Mouse (Mus musculus) midbrain, embryonic 16.5 days (tissue): ENCODE results near the gene Il12rb1. TPM values are rescaled to one million over a fixed set of nuclear protein-coding genes. Genes with fewer than 3 reads are reported as not detected.

Source experiments
- ATAC-seq: fragments of 200-750 bp; cut with Nextera tagmentation; 2 replicates; pipeline ENCODE4 v1.8.0; 2017; ENCODE audit warnings: moderate TSS enrichment
- H3K27ac ChIP-seq: fragments of 300-500 bp; sonication (generic); 2 replicates; pipeline ENCODE4 v1.5.1; 2014; ENCODE audit warnings: mild to moderate bottlenecking, low read length, mixed read lengths
- H3K27me3 ChIP-seq: fragments of 300-500 bp; sonication (generic); 2 replicates; pipeline ENCODE4 v1.6.1; 2014; ENCODE audit warnings: low read depth, low read length, mixed read lengths; ENCODE audit not compliant: control insufficient read depth, insufficient read depth
- H3K36me3 ChIP-seq: fragments of 300-500 bp; sonication (generic); 2 replicates; pipeline ENCODE4 v1.6.1; 2014; ENCODE audit warnings: mild to moderate bottlenecking, low read length, moderate library complexity, mixed read lengths; ENCODE audit not compliant: control insufficient read depth, insufficient read depth
- H3K4me1 ChIP-seq: fragments of 300-500 bp; sonication (generic); 2 replicates; pipeline ENCODE4 v1.6.1; 2014; ENCODE audit warnings: mild to moderate bottlenecking, low read length, mixed read lengths; ENCODE audit not compliant: control insufficient read depth, insufficient read depth
- H3K4me2 ChIP-seq: fragments of 300-500 bp; sonication (generic); 2 replicates; pipeline ENCODE4 v1.6.1; 2014; ENCODE audit warnings: mild to moderate bottlenecking, low read length, mixed read lengths
- H3K4me3 ChIP-seq: fragments of 300-500 bp; sonication (generic); 2 replicates; pipeline ENCODE4 v1.5.1; 2014; ENCODE audit warnings: low read depth, mild to moderate bottlenecking, low read length, moderate library complexity, mixed read lengths
- H3K9ac ChIP-seq: fragments of 300-500 bp; sonication (generic); 2 replicates; pipeline ENCODE4 v1.6.1; 2014; ENCODE audit warnings: low read depth, low read length, mixed read lengths
- H3K9me3 ChIP-seq: fragments of 300-500 bp; sonication (generic); replicated peaks from 2 replicates; pipeline ENCODE4 v1.6.1; 2014; ENCODE audit warnings: mild to moderate bottlenecking, low read length, mixed read lengths; ENCODE audit not compliant: control insufficient read depth, poor library complexity, severe bottlenecking
- WGBS: fragments of 180-500 bp; shearing (Covaris S2); extraction: QIAGEN DNeasy Blood & Tissue Kit; methylation state at CpG from one replicate; pipeline ENCODE4 v1.1.7; 2014; 5-methylcytosine and 5-hydroxymethylcytosine counted together
- polyA plus RNA-seq: library from polyadenylated mRNA; unstranded; fragments of >200 nt; fragmentation: Nextera tagmentation; extraction: Ambion mirVana; gene quantifications from 2 replicates; pipeline ENCODE4 v1.2.1, GENCODE M21; 2015

Gene Il12rb1
- polyA plus RNA-seq, 1 experiment from 2014 or later = 0.08 TPM

GRCm38 (mm10) chr8:70765838-70766570 lies 42.2 kb upstream of the Il12rb1 start:
- Histone ChIP-seq H3K9me3 (no peaks in the 10 kb centered on the region), H3K9ac (peak overlapping the region; percentile 50), H3K27ac (no peak overlapping the region), H3K36me3 (peaks cover 20% of the 10 kb centered on the region), H3K4me2 (peak overlapping the region; percentile 48), H3K4me1 (peaks cover 16% of the 10 kb centered on the region), H3K27me3 (peaks cover 4% of the 10 kb centered on the region), H3K4me3 (peak overlapping the region; percentile 13; the same call in 1 of the 2 replicates)
- 2% methylated on average over 34 of the region's 34 CpGs for WGBS
- no peak for ATAC-seq

- H3K9ac ChIP-seq = peak overlapping the region; percentile 50
- H3K27me3 ChIP-seq = peaks cover 4% of the 10 kb centered on the region
- peak overlapping the region; percentile 48 for H3K4me2 ChIP-seq
- H3K36me3 ChIP-seq = peaks cover 28% of the 10 kb centered on the region
- no peak for ATAC-seq
- no peaks in the 10 kb centered on the region for H3K9me3 ChIP-seq
- H3K4me1 ChIP-seq = peaks cover 11% of the 10 kb centered on the region
- peak overlapping the region; percentile 12; the same call in 1 of the 2 replicates for H3K4me3 ChIP-seq
- H3K27ac ChIP-seq = no peak overlapping the region
- WGBS = 10% methylated on average over 21 of the region's 21 CpGs
Observed at GRCm38 (mm10) chr8:70766571-70767440, 41.4 kb upstream of the Il12rb1 start.

DNA sequence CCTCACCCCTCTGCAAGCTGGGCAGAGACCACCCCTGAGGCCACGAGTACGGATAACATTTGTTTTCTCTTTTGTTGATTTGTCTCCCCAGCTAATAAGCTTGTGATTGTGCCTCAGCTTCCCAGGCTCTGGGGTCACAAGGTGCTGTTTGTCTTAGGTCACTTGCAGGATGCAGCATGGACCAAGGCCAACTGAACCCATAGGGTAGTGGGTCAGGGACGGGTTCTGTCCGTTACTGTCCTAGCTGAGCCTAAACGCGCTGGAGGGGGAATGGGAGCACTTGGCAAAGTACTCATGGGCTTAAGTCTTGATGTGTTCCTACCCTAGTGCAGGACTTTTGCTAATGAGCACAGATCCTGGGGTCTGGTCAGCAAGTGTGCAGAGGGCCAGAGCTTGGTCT lies 40.7 kb upstream of the Il12rb1 start:
- no peak for ATAC-seq
- peaks cover 11% of the 10 kb centered on the region for H3K4me1 ChIP-seq
- WGBS = 77% methylated on average over 6 of the region's 6 CpGs
- no peak overlapping the region for H3K27ac ChIP-seq
- no peaks in the 10 kb centered on the region for H3K9me3 ChIP-seq
- no peak overlapping the region for H3K9ac ChIP-seq
- no peak overlapping the region for H3K4me3 ChIP-seq
- peaks cover 4% of the 10 kb centered on the region for H3K27me3 ChIP-seq
- peaks cover 35% of the 10 kb centered on the region for H3K36me3 ChIP-seq
- H3K4me2 ChIP-seq = no peak overlapping the region

DNA sequence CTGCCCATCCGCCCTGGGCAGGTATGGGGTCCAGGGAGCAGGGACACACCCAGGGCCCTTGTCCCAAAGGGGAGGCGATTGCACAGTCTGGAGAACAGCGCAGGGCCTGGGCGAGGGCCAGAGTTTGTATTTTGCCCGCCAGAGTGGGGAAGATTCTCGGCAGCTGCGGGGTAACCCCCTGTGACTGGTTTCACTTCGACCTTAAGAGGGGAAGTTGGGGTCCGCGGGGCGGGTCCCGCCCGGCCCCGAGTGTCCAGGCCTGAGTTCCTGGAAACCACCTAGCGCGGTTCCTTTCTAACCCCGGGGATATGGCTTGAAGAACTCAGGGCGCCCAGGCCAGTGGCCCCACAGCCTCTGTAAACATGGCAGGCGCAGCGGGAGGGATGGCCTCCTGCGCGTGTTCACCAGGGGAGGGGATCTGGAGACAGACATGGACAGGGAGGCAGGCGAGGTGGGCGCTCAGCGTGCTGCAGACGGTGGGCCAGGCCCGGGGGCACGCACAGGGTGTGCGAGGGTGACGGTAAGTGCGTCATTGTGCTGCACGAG lies 39.9 kb upstream of the Il12rb1 start:
- no peak for ATAC-seq
- Histone ChIP-seq H3K27me3 (peaks cover 4% of the 10 kb centered on the region), H3K4me3 (no peak overlapping the region), H3K9ac (no peak overlapping the region), H3K27ac (no peak overlapping the region), H3K4me1 (peaks cover 16% of the 10 kb centered on the region), H3K4me2 (no peak overlapping the region), H3K9me3 (no peaks in the 10 kb centered on the region), H3K36me3 (peaks cover 35% of the 10 kb centered on the region)
- WGBS = 95% methylated on average over 32 of the region's 32 CpGs

DNA sequence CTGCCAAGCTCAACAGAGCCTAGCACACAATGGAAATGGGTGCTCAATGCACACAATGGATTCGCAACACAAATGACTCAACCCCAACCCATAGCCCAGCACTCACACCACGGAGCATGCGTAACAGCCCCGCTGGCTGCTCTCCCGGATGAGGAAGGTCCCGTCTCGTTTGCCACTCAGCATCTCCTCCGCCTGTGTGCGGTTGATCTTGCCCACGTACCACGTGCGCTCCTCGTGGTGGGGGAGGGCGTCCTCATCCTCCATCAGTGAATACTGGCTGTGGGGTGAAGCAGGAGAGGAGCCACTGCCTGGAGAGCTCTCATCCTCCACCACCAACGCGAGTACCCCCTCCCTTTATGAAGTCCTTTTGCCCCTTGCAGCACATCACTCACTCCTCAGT lies 39.3 kb upstream of the Il12rb1 start:
- Histone ChIP-seq H3K4me3 (no peak overlapping the region), H3K27ac (no peak overlapping the region), H3K27me3 (peaks cover 4% of the 10 kb centered on the region), H3K4me1 (peaks cover 22% of the 10 kb centered on the region), H3K36me3 (peaks cover 35% of the 10 kb centered on the region), H3K9me3 (no peaks in the 10 kb centered on the region), H3K4me2 (no peak overlapping the region), H3K9ac (no peak overlapping the region)
- peak; percentile 10; the same call in 1 of the 2 replicates for ATAC-seq
- WGBS = 89% methylated on average over 16 of the region's 16 CpGs

- no peaks in the 10 kb centered on the region for H3K9me3 ChIP-seq
- 5% methylated on average over 26 of the region's 26 CpGs for WGBS
- H3K9ac ChIP-seq = no peak overlapping the region
- H3K27ac ChIP-seq = no peak overlapping the region
- H3K4me3 ChIP-seq = no peak overlapping the region
- no peak overlapping the region for H3K4me2 ChIP-seq
- peaks cover 26% of the 10 kb centered on the region for H3K4me1 ChIP-seq
- H3K27me3 ChIP-seq = peaks cover 4% of the 10 kb centered on the region
- peaks cover 35% of the 10 kb centered on the region for H3K36me3 ChIP-seq
- ATAC-seq = peak; percentile 73
Observed at GRCm38 (mm10) chr8:70769359-70769758, 38.9 kb upstream of the Il12rb1 start.

DNA sequence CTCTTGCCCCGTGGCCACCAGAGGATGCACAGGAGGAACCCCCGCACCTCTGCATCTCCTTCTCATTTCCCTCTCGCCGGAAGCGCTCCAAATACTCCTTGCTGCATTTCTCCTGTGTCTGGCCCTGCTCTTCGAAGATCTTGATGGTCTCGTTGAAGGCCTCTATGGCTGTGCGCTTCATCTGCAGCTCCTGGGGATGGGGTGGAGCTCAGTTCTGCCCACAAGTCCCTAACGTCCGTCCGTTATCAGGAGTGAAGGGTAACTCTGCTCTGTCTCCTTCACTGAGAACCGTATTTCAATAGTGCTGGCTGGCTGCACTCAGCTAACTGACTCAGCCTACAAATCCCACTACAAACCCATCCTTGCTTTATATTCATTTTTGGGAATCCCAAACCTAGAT lies 38.4 kb upstream of the Il12rb1 start:
- 72% methylated on average over 12 of the region's 12 CpGs for WGBS
- Histone ChIP-seq H3K36me3 (peaks cover 35% of the 10 kb centered on the region), H3K4me3 (no peak overlapping the region), H3K4me1 (peaks cover 31% of the 10 kb centered on the region), H3K27ac (no peak overlapping the region), H3K9me3 (no peaks in the 10 kb centered on the region), H3K9ac (peak overlapping the region; percentile 25; the same call in 1 of the 2 replicates), H3K27me3 (peaks cover 4% of the 10 kb centered on the region), H3K4me2 (no peak overlapping the region)
- no peak for ATAC-seq

GRCm38 (mm10) chr8:70770748-70771147 lies 37.5 kb upstream of the Il12rb1 start:
- no peak overlapping the region for H3K9ac ChIP-seq

More at GRCm38 (mm10) chr8:70770748-70771147, 37.5 kb upstream of the Il12rb1 start:
- Histone ChIP-seq H3K36me3 (peaks cover 35% of the 10 kb centered on the region), H3K4me3 (no peak overlapping the region), H3K27ac (no peak overlapping the region), H3K4me1 (peaks cover 39% of the 10 kb centered on the region), H3K4me2 (no peak overlapping the region), H3K27me3 (peaks cover 4% of the 10 kb centered on the region), H3K9me3 (no peaks in the 10 kb centered on the region)
- ATAC-seq = no peak
- 96% methylated on average over 13 of the region's 13 CpGs for WGBS
